Mouse (Mus musculus): ENCODE results near the gene Cst11.
A peak's percentile ranks its signal among the peaks of the same experiment; 100 is the strongest.
"Not testable (repeated sequence)": the region's sequence is repeated elsewhere in the genome, so short reads cannot be mapped to it uniquely, and the experiment has no call there.

Cst11 gene

DNA sequence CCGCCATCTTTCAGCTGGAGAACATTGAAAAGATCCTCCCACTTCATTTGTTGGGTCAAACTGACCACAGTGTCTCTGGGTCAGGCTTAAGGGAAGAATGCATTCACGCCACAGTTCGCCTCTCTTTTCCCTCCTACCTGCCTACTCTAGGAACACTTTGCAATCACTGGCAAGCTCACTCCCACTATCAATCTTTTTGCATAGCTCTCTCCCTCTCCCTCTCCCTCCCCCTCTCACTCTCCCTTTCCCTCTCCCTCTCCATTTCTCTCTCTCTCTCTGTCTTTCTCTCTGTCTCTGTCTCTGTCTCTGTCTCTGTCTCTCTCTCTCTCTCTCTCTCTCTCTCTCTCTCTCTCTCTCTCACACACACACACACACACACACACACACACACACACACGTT, at the start of gene Cst11:
TSS of gene Cst11 (minus strand) at position 101 of the 400 bp plus-strand sequence.
- not testable (repeated sequence) for DNase-seq

DNA sequence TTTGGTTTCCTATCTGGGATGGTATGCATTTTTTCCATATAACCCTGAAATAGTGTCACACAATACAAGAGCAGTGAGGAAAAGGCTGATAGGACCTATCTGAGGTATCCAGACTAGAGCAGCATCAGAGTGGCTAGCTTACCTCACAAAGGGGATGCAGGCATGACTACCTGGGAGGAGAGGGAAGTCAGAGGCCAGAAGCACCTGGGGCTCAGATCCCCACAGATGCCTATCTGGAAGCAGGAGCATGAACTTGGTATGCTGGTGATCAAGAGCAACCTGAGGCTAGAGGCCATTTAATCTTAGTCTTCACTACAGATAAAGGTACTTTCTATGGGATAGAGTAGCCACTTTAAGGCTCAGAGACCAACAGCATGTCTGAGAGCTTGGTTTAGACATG, 48.6 kb upstream of the Cst11 start, which contains the start of gene Cst13:
TSS of gene Cst13 (plus strand) at position 173 of the 400 bp plus-strand sequence.
- no peak for DNase-seq

DNA sequence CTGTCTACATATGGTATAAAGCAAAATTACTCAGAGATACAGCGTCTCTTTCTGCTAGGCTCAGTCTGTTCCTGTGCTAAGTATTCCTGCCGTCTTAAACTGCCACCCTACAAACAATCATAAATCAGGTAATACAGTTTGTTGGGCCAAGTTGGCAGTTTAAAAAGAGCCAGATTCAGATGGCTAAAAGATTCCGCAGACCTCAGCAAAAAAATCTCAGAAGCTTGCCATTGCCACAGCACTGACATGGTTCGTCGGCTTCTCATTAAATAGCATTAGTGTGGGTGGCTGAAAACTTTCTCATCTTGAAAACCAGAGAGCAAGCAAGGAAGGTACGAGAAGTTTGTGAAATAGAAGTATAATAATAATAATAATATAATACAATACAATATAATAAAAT, 35.4 kb upstream of the Cst11 start:
- DNase-seq, result no peak

DNA sequence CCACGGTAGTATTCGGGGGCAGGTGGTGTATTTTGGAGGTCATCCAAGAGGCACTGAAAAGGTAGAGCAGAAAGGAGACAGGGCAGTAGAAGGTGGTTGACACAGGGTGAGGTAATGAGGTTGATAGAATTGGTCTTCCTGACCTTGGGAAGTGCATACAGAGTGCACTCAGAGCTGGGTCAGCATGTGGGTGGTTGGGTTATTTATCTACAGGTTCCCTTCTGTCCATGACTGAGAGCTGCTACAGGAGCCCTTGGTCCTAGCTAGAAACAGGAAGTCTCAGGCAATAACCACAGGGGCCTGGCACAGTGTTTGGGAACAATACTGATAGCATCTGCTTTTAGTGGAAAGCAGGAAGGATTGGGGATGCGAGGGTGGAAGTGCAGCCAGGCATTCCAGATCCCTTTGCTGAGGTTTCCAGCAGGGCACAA, 30.2 kb upstream of the Cst11 start:
- no peak for DNase-seq

DNA sequence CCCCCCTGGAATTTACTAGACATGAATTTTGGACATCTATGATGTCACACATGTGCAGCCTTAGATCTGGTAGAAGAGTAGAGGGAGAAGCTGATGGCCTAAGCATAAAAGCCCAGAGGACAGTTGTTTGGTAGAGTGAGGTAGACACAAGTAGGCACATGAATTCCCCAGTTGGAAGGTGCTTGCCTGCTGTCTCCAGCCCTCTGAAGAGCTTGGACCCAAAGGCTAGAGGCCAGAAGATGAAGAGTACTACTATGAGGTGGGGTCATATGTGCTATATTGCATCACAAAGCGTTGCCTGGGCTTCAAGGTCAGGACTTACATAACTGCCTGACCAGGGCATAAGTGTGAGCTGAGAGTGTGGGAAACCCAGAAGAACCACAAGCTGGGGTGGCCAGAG, 27.2 kb upstream of the Cst11 start, which contains the start of gene Cst8:
TSS of gene Cst8 (plus strand) at position 301 of the 400 bp plus-strand sequence.
- DNase-seq, result no peak

DNA sequence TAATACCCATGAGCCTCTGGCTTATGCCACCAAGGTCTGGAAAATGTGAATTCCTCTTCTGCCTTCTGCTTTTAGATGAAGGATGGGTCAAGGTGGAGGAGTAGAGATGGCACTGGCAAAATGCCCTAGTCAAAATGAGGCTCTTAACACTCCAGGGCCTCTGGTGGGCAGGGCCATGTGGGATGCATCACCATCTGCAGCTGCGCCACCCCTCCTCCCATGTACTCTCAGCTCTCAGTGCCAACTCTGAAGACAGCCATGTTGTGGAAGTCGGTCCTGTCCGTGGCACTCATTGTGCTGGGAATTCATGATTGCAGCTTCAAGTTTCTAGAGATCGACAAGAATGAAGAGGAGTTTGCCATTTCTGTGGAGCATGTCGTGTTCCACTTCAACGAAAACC, 17.8 kb upstream of the Cst11 start, which contains the start of gene Cst12:
TSS of gene Cst12 (plus strand) at position 220 of the 400 bp plus-strand sequence.
- DNase-seq, result no peak

DNA sequence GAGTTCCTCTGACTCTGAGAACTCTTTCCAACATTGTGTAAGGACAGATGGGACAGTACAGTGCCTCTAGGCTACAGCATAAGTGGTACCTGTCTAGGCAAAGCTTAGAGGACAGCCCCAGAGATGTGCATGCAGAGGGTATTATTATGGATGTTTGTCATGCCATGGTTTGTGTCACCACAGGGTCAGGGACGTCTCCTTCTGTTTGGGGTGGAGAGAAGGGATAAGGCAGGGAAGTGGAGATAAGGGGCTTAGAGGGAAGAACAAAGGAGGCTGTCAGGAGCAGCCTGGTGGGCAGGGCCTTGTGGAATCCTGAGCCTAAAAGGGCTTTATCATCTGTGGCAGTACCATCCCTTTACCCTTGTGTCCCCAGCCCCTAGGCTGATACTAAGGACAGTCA, 10.4 kb upstream of the Cst11 start, which contains the start of gene 8030411F24Rik:
TSS of gene 8030411F24Rik (plus strand) at position 301 of the 400 bp plus-strand sequence.
- no peak for DNase-seq

DNA sequence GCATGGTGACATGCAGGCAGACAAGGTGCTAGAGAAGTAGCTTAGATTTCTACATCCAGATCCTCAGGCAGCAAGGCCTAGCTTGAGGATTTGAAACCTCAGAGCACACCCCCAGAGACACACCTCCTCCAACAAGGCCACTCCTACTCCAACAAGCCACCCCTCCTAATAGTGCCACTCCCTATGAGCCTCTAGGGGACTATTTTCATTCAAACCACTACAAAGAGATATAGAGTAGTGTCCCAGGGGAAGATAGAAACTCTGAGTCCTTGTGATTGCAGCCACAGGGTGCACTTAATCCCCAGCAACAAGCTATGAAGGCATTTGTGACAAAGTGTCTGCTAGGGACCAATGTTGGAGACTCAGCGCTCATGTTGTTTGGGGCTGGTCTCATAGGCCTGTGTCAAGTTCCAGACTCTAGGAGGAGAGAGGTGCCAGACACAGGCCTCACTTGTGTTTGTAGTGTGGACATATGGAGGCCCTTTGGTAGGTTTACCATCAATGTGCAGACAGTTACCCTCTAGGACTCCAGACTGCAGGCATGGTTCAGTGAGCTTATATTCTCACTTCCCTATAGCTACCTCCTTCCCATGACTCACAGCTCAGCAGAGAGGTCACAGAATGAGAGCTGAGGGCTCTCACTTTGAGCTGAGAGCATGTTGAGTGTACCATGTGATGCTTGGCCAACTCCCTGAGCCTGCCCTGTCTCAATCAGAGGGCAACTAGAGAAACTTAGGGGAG, 7.5 kb downstream of the Cst11 start:
- no peak for DNase-seq

DNA sequence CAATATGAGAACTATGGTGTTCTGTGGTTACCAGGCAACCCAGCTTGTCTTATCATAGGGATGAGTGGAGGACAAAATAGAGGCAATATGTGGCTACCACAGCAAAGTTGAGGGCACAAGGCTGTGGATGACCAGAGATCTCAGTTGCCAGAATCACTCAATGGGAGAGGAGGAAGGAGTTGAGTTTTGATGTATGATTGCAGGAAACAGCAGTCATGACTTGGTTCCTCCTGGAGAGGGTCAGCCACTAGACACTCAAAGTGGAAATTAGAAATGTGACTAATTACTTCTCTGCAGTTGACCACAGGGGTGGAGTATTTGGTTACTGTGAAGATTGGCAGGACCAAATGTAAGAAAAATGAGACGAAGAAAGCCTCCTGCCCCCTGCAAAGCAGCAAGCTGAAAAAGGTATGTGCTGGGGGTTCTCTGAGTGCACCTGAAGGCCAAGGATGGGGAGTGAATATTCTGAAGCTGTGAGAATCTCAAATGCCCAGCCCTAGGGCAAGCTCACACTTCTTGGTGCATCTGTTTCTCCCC, 16.9 kb downstream of the Cst11 start:
- no peak for DNase-seq

DNA sequence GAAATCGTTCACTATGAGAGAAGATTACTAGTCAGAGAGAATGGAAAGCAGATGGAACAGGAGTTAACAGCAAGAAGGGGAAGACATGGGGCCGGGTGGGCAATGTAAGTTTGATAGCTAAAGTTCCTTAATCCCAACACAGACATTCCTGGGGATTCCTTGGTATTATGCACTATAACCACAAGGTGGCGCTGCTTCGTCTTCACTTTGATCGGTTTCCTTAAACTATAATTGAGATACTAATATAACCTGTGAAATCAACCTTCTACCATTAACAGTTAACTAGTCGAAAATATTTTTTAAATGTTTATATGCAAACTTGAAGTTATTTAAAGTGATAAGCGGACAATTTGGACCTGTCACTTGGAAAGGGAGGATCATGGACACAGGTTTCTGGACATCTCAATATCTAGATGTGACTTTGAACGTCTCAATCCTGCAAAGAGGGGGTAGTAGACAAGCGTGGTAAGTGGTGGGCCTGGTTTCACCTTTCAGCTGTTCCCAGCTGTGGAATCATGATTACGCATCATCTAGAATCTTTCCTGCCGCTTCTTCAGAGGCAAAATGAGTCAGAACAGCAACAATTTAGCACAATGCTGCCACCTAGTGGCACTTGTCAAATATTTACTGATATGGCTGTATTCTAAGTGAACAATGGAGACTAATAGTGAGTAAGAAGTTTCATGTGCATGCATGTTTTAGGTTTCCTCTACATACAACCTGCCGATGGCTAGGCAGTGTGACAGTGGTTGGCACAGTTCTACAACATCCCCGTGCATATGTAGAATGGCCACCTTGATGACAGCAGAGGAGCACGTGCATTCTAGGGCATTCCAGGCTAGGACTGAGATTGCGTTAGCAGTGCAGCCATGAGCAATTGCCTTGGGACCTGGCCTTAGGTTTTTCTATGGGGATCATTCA, 19.1 kb downstream of the Cst11 start:
- peak; percentile 63 for DNase-seq

DNA sequence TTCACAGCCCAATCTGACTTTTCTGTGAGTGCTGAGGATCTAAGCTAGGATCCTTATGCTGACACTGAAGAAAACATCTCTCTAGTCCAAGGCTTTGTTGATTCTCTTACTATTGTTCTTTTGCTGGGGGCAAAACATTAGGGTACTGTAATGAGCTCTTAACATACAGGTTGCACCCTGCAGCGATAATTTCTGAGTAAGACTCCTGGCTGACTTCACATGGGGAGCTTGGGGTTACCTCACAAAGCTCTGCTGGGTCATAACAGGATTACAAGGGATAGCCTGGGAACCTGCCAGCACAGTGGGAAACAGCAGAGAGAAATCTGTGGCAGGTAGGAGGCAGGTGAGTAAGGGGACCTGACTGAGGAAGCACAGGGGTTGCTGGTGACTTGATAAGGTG, 21.2 kb downstream of the Cst11 start, which contains the start of gene Cstl1:
TSS of gene Cstl1 (plus strand) at position 301 of the 400 bp plus-strand sequence.
- DNase-seq, result no peak

DNA sequence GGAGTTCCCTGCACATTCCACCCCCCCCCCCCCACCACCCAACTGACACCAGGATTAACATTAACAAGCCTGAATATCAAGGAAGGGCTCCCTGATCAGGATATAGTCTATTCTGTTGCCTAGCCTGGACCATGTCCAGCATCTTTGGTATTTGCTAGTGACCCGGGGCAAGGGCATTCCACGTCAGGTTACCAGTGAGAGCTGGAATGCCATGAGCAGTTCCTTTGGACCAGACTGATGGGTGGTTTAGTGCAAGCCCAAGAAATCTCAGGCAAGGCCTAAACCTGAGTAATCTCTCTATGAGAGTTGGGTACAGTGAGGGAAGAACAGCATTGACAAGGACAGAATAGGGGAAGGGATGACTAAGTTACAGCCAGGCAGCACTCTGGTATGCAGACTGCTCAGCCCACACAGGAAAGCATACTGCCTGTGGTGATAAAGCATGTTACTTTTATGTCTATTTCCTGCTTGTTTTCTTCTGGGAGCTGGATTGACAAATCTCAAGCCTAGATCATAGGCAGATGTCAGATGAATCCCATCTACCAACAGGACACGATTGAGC, 27.4 kb downstream of the Cst11 start:
- DNase-seq, result no peak

DNA sequence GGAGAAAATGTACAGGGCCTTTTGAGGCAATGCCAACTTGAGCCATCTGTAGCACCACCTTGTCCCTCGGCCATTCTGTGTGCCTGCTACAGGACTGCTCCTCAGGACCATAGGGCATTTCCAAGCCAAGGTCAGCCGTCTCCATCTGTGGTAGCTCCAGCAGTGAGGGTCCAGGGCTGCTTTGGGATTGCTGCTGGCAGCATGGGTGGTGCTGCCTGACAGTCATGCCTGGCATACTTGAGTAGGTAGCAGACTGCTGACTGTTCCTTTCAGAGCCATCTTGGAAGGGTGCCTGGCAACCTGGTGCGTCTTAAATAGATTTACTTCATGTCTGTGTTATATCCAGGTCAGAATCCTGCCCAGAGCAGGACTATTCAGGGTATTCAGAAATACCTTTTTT, 28.3 kb downstream of the Cst11 start:
- DNase-seq, result no peak

DNA sequence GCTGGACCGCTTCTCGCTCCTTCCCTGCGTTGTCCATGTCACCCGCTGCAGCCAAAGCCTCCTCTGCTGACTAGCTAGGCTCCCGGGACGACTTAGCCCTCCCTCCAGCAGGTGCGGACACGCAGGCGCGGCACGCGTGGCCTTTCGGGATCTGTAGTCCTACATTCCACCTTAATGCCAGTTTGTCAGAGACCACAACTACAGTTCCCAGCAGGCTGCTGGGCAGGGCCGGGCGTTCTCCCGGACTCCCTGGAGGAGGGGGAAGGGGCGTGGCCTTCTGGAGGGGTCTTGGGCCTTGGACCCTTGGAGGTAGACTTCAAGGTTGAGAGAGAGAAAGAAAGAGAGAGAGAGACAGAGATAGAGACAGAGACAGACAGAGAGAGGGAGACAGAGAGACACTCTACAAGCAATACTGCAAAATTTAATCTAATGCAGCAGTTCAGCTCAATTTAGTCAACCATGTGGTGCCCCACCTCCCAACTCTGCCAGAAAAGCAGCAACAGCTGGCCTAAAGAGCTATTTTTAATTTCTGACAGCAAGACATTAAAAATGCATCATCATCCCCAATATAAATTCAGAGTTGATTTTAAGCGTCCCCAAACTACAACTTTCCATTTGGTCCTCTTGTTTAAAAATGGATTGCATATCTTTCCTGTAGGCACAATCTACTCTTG, 38.8 kb downstream of the Cst11 start, which contains the start of gene Napb:
TSS of gene Napb (minus strand) at position 141 of the 674 bp plus-strand sequence.
- DNase-seq, result peak; percentile 80

DNA sequence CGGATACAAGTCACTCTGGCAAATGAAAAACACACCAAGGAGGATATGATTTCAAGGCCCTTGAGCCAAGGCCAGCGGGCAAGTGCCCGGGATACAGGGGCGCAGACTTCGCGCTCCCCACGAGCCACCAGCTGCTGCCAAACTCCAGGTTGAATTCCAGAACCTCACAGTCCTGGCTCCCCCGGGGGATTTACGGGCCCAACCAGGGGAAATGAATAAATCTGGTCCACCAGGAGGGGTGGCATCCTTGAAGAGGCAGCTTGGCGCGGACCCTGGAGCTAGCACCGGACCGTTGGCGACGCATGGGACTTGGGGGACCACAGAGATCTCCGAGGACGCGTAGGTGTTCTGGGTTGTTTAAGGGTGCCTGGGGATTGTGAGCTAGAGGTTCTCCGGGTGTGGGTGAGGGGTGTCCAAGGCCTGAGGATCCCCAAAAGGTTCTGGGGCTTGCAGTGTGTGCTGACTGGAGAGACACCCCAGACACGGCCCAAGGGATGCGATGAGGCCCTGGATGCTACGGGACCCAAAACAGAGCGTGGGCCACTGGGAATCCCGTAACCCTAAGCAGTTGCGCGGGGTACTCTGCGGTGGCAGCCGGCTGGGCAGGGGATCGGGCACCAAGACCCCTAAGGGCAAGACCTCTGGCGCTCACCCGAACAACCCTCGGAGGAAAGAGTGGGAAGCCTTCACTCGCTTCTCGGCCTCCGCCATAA, 39.5 kb downstream of the Cst11 start:
- no peak for DNase-seq

DNA sequence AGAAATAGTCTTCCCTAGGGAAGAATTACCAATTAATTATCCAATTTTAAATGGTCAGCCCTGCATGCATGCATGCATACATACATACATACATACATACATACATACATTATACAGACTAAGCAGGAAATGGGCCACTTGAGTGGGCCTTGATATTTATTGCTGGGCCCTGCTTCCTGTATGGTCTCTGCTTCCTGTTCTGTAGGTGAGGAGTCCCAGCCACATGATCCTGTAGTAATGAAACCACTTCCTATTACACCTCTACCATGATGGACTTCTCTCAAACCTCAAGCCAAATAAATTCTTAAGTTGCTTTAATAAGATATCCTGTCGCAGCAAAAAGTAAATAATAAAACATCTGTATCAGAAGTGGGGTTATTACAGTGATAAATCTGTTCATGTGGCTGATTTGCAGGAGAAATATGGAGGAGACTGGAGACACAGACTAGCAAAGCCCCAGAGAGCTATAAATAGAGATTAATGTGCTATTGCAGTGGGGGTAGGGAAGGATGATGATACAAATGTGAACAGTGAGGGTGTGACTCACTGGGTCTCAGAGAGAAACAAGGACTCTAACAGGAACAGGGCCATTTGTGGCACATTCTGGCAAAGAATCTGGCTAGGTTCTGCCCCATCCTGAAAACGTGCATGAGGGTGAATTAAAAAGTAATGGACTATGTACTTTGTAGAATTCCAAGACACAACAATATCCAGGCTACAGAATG, 51.9 kb downstream of the Cst11 start:
- DNase-seq, result no peak

All from thymus, postnatal 25 days (tissue).